Mouse (Mus musculus): Measurements from ENCODE around the gene Garnl3. TPM values are rescaled to one million over a fixed set of nuclear protein-coding genes. Genes with fewer than 3 reads are reported as not detected.

The Garnl3 gene
- polyA plus RNA-seq, 1 experiment from 2014 or later: 16.6 TPM

GRCm38 (mm10) chr2:32962062-32962874 lies 169.2 kb downstream of the Garnl3 start:
- Histone ChIP-seq H3K4me2 (ENCODE audit: low read depth, low read length) (peak overlapping the region; percentile 84), H3K36me3 (ENCODE audit: control insufficient read depth, insufficient read depth, low read length) (peaks cover 9% of the 10 kb centered on the region; the same call in 1 of the 2 replicates), H3K4me3 (replicated peaks; ENCODE audit: low read length) (peak overlapping the region; percentile 96), H3K9ac (ENCODE audit: low read length) (peak overlapping the region; percentile 97), H3K9me3 (replicated peaks; ENCODE audit: control insufficient read depth, low read length) (no peaks in the 10 kb centered on the region), H3K27me3 (ENCODE audit: control insufficient read depth, insufficient read depth, low read length) (no peaks in the 10 kb centered on the region), H3K27ac (ENCODE audit: low read length) (peak overlapping the region; percentile 78), H3K4me1 (ENCODE audit: control insufficient read depth, insufficient read depth, low read length) (peaks cover 34% of the 10 kb centered on the region)
- ATAC-seq (ENCODE audit: insufficient read depth, low FRiP score): no peak
- WGBS: under 1% methylated on average over 33 of the region's 33 CpGs

GRCm38 (mm10) chr2:32961192-32961995 lies 170.1 kb downstream of the Garnl3 start, which contains the start of the genes Rpl12 and Lrsam1:
Rpl12 (plus strand) TSS chr2:32961559.
Lrsam1 (minus strand) TSS chr2:32961614.
- H3K27ac ChIP-seq (ENCODE audit: low read length): peak within 1 kb of the TSS; percentile 78

GRCm38 (mm10) chr2:32960273-32960672 lies 171.2 kb downstream of the Garnl3 start:
- H3K9ac ChIP-seq (ENCODE audit: low read length): peak overlapping the region; percentile 72; the same call in 1 of the 2 replicates
- no peaks in the 10 kb centered on the region for H3K9me3 ChIP-seq (replicated peaks; ENCODE audit: control insufficient read depth, low read length)
- peak overlapping the region; percentile 84; the same call in 1 of the 2 replicates for H3K4me2 ChIP-seq (ENCODE audit: low read depth, low read length)
- no peak overlapping the region for H3K27ac ChIP-seq (ENCODE audit: low read length)
- peaks cover 29% of the 10 kb centered on the region for H3K4me1 ChIP-seq (ENCODE audit: control insufficient read depth, insufficient read depth, low read length)
- peaks cover 9% of the 10 kb centered on the region for H3K36me3 ChIP-seq (ENCODE audit: control insufficient read depth, insufficient read depth, low read length)
- no peaks in the 10 kb centered on the region for H3K27me3 ChIP-seq (ENCODE audit: control insufficient read depth, insufficient read depth, low read length)
- no peak overlapping the region for H3K4me3 ChIP-seq (replicated peaks; ENCODE audit: low read length)
- 86% methylated on average over 4 of the region's 4 CpGs for WGBS
- ATAC-seq (ENCODE audit: insufficient read depth, low FRiP score): no peak

More at GRCm38 (mm10) chr2:32961192-32961995, 170.1 kb downstream of the Garnl3 start, which contains the start of the genes Rpl12 and Lrsam1:
- H3K9ac ChIP-seq (ENCODE audit: low read length): peak within 1 kb of the TSS; percentile 97
- peak; percentile 94 for ATAC-seq (ENCODE audit: insufficient read depth, low FRiP score)
- no peaks in the 10 kb centered on the region for H3K27me3 ChIP-seq (ENCODE audit: control insufficient read depth, insufficient read depth, low read length)
- H3K9me3 ChIP-seq (replicated peaks; ENCODE audit: control insufficient read depth, low read length): no peaks in the 10 kb centered on the region
- H3K36me3 ChIP-seq (ENCODE audit: control insufficient read depth, insufficient read depth, low read length): peaks cover 9% of the 10 kb centered on the region; the same call in 1 of the 2 replicates
- H3K4me3 ChIP-seq (replicated peaks; ENCODE audit: low read length): peak within 1 kb of the TSS; percentile 96
- WGBS: 3% methylated on average over 55 of the region's 55 CpGs
- peak within 1 kb of the TSS; percentile 84 for H3K4me2 ChIP-seq (ENCODE audit: low read depth, low read length)
- peaks cover 32% of the 10 kb centered on the region for H3K4me1 ChIP-seq (ENCODE audit: control insufficient read depth, insufficient read depth, low read length)

GRCm38 (mm10) chr2:32957344-32957743 lies 174.1 kb downstream of the Garnl3 start:
- peaks cover 13% of the 10 kb centered on the region for H3K36me3 ChIP-seq (ENCODE audit: control insufficient read depth, insufficient read depth, low read length)
- H3K9ac ChIP-seq (ENCODE audit: low read length): no peak overlapping the region
- no peak overlapping the region for H3K27ac ChIP-seq (ENCODE audit: low read length)
- H3K4me1 ChIP-seq (ENCODE audit: control insufficient read depth, insufficient read depth, low read length): peaks cover 9% of the 10 kb centered on the region
- 0 out of 2 replicates have a peak, but pooled peaks cover 6% of the 10 kb centered on the region for H3K9me3 ChIP-seq (replicated peaks; ENCODE audit: control insufficient read depth, low read length)
- no peak for ATAC-seq (ENCODE audit: insufficient read depth, low FRiP score)
- WGBS: 53% methylated on average over 8 of the region's 8 CpGs
- H3K27me3 ChIP-seq (ENCODE audit: control insufficient read depth, insufficient read depth, low read length): no peaks in the 10 kb centered on the region
- no peak overlapping the region for H3K4me2 ChIP-seq (ENCODE audit: low read depth, low read length)
- no peak overlapping the region for H3K4me3 ChIP-seq (replicated peaks; ENCODE audit: low read length)

GRCm38 (mm10) chr2:32954581-32954980 lies 176.9 kb downstream of the Garnl3 start:
- 93% methylated on average over 2 of the region's 2 CpGs for WGBS
- H3K4me3 ChIP-seq (replicated peaks; ENCODE audit: low read length): no peak overlapping the region
- H3K4me2 ChIP-seq (ENCODE audit: low read depth, low read length): no peak overlapping the region
- no peak for ATAC-seq (ENCODE audit: insufficient read depth, low FRiP score)
- H3K9ac ChIP-seq (ENCODE audit: low read length): no peak overlapping the region
- no peaks in the 10 kb centered on the region for H3K27me3 ChIP-seq (ENCODE audit: control insufficient read depth, insufficient read depth, low read length)
- no peaks in the 10 kb centered on the region for H3K4me1 ChIP-seq (ENCODE audit: control insufficient read depth, insufficient read depth, low read length)
- H3K27ac ChIP-seq (ENCODE audit: low read length): no peak overlapping the region
- peaks cover 13% of the 10 kb centered on the region for H3K36me3 ChIP-seq (ENCODE audit: control insufficient read depth, insufficient read depth, low read length)
- H3K9me3 ChIP-seq (replicated peaks; ENCODE audit: control insufficient read depth, low read length): 0 out of 2 replicates have a peak, but pooled peaks cover 6% of the 10 kb centered on the region

- no peak for ATAC-seq (ENCODE audit: insufficient read depth, low FRiP score)
- Histone ChIP-seq H3K27ac (ENCODE audit: low read length) (no peak overlapping the region), H3K27me3 (ENCODE audit: control insufficient read depth, insufficient read depth, low read length) (no peaks in the 10 kb centered on the region), H3K36me3 (ENCODE audit: control insufficient read depth, insufficient read depth, low read length) (0 out of 2 replicates have a peak, but pooled peaks cover 4% of the 10 kb centered on the region), H3K9ac (ENCODE audit: low read length) (no peak overlapping the region), H3K9me3 (replicated peaks; ENCODE audit: control insufficient read depth, low read length) (no peaks in the 10 kb centered on the region), H3K4me2 (ENCODE audit: low read depth, low read length) (no peak overlapping the region), H3K4me1 (ENCODE audit: control insufficient read depth, insufficient read depth, low read length) (no peaks in the 10 kb centered on the region), H3K4me3 (replicated peaks; ENCODE audit: low read length) (no peak overlapping the region)
- WGBS: 86% methylated on average over 11 of the region's 11 CpGs
These were observed 184.0 kb downstream of the Garnl3 start for GRCm38 (mm10) chr2:32947454-32947853.

GRCm38 (mm10) chr2:32940483-32940882 lies 191.0 kb downstream of the Garnl3 start:
- WGBS: 92% methylated on average over 4 of the region's 4 CpGs
- no peak overlapping the region for H3K9ac ChIP-seq (ENCODE audit: low read length)
- no peak overlapping the region for H3K4me3 ChIP-seq (replicated peaks; ENCODE audit: low read length)
- no peaks in the 10 kb centered on the region for H3K9me3 ChIP-seq (replicated peaks; ENCODE audit: control insufficient read depth, low read length)
- no peak overlapping the region for H3K4me2 ChIP-seq (ENCODE audit: low read depth, low read length)
- peaks cover 9% of the 10 kb centered on the region; the same call in 1 of the 2 replicates for H3K36me3 ChIP-seq (ENCODE audit: control insufficient read depth, insufficient read depth, low read length)
- H3K4me1 ChIP-seq (ENCODE audit: control insufficient read depth, insufficient read depth, low read length): no peaks in the 10 kb centered on the region
- no peak for ATAC-seq (ENCODE audit: insufficient read depth, low FRiP score)
- no peak overlapping the region for H3K27ac ChIP-seq (ENCODE audit: low read length)
- no peaks in the 10 kb centered on the region for H3K27me3 ChIP-seq (ENCODE audit: control insufficient read depth, insufficient read depth, low read length)

- Histone ChIP-seq H3K9me3 (replicated peaks; ENCODE audit: control insufficient read depth, low read length) (no peaks in the 10 kb centered on the region), H3K4me3 (replicated peaks; ENCODE audit: low read length) (no peak overlapping the region), H3K4me2 (ENCODE audit: low read depth, low read length) (no peak overlapping the region), H3K4me1 (ENCODE audit: control insufficient read depth, insufficient read depth, low read length) (no peaks in the 10 kb centered on the region), H3K27me3 (ENCODE audit: control insufficient read depth, insufficient read depth, low read length) (no peaks in the 10 kb centered on the region), H3K9ac (ENCODE audit: low read length) (no peak overlapping the region), H3K36me3 (ENCODE audit: control insufficient read depth, insufficient read depth, low read length) (peaks cover 5% of the 10 kb centered on the region; the same call in 1 of the 2 replicates), H3K27ac (ENCODE audit: low read length) (no peak overlapping the region)
- no peak for ATAC-seq (ENCODE audit: insufficient read depth, low FRiP score)
- 72% methylated on average over 5 of the region's 5 CpGs for WGBS
These were observed 192.0 kb downstream of the Garnl3 start for GRCm38 (mm10) chr2:32939418-32939817.
